Mouse (Mus musculus) Muller cell, postnatal 12 days (primary cell): ENCODE results near the gene Lif.

Experiments used
- DNase-seq: peaks from one replicate; pipeline ENCODE4 v3.0.0-alpha.2; 2015; ENCODE audit errors: inconsistent ontology term

Gene Lif

GRCm38 (mm10) chr11:4231435-4231834, 25.9 kb upstream of the Lif start:
- DNase-seq = no peak

GRCm38 (mm10) chr11:4232644-4233043, 24.7 kb upstream of the Lif start:
- no peak for DNase-seq

- DNase-seq = no peak
These were observed 22.2 kb upstream of the Lif start for GRCm38 (mm10) chr11:4235052-4235655.

DNA sequence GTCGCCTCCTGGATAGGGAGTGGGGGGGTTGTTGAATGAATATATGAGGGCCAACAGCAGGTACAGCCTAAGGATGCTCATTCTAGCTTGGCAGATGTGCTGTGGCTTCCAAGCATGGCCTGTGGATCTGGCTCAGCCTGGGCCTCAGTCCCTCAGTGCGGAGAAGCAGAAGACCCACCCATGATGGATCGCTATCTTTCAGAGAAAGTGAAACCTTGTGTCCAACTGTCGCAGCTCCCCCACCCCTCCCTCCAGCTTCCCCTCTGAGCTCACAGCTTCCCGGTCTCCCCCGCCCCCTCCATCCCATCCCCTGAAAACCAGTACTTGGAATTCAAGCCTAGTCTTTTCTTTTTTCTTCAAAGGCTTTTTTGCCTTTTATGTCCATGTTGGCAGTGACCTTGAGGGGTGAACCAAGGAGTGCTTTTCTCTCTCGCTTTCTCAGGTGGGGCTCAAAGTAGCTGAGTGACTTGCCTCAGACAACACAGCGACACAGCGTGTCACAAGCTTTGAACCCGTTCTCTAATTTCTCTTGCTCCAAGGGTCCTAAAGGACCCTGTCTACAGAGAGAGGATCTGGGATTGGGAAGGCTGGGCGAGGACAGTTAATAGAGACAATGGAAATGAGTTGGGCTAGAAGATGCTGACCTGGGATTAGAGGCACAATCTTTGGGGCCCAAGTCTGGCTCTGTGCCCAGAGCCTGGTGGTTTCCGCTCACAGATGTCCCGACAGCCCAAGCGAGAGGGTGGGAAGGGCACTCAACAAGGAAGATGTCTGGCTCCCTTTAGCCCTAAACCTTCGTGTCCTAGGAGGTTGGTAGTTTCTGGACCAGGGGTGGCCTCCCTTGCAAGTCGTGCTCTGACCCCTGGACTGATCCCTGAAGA, 21.5 kb upstream of the Lif start, which contains the start of gene Osm:
Gene Osm, plus strand, starts transcription at position 756 of the 881 bp plus-strand sequence.
- DNase-seq = no peak

- no peak for DNase-seq
These were observed 20.8 kb upstream of the Lif start for GRCm38 (mm10) chr11:4236546-4237067.

DNA sequence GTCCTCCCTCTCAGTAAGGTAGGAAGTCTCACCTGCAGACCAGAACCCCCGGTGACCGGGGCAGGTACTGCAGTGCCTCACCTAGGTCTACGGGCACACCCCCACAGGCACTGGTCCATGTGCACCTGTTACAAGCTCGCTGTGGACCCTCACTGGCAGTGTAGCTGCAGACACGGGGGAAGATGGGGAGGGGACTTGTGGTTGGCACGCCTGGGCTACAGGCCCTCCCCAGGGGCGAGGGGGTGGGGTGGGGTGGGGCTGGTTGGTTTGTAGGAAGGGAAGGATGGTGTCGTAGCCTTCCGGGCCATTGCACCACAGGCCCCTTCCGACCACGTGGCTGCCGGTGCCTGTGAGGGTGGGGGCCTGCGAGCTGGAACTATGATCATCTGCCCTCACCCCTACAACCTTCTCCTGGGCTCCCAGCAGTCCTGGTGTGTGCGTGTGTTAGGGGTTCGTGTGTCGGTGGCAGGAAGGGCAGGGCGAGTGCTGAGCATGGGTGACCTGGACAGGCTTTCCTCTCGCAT, 19.9 kb upstream of the Lif start:
- no peak for DNase-seq

DNA sequence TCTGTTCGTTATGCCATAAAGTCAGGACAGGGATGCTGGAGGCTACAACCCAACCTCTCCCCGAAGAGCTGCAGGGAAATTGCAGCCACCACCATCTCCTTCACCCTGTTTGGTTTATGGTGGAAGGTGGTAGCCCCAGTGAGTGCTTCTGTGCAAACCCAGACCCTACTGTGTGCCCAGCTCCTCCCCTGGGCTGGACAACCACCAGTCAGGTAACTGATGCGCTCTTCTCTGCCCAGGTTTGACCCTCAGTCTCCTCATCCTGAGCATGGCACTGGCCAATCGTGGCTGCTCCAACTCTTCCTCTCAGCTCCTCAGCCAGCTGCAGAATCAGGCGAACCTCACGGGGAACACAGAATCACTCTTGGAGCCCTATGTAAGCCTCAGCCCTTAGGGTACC, 19.2 kb upstream of the Lif start:
- no peak for DNase-seq

DNA sequence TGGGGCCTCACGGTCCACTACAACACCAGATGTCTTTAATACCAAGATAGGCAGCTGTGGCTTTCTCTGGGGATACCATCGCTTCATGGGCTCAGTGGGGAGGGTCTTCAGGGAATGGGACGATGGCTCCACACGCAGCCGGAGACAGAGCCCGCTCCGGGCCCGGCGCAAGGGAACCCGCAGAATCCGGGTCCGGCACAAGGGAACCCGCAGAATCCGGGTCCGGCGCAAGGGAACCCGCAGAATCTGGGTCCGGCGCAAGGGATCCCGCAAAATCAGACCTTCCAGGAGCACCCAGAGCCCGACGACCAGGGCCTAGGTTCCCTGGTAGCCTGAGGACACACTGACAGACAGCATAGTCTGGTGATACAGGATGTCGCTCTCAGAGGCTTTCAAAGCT, 17.7 kb upstream of the Lif start:
- DNase-seq = no peak

DNA sequence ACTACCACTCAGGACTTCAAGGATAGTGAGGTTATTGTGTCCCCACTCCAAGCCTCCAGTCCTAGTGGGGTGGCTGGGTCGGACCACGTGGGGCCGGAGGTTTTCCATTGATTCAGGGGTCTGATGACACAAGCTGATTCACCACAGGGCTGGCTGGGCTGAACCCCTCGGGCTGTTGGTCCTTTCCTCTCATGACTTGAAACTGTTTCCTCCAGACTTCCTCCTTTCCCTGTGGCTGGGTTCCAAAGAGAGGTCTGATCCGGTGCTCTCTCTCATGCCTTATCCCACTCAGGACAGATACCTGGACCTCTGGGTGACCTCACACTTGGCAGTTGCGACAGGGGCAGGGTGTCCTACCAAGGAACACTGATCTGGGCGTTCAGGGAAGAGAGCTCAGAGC, 17.2 kb upstream of the Lif start:
- DNase-seq = no peak

- DNase-seq = no peak
These were observed 16.2 kb upstream of the Lif start for GRCm38 (mm10) chr11:4241180-4241579.

DNA sequence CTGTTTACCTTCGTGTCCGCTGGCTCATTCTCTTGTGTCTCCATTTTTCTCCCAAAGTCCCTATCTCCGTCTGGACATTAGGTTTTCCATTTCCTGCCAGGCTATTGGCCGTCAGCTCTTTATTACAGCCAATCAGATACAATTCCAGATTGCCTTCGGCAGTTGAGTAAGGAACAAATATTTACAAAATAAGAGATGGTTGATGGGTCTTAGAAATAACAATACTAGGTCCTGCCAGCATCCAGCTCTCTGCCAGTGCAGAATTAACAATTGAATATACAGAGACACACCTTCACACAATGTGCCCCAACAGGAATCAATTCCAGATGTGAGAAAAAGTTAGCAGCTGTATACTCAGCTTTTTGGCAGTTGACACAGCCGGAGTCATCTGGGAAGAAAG, 11.2 kb upstream of the Lif start:
- no peak for DNase-seq

DNA sequence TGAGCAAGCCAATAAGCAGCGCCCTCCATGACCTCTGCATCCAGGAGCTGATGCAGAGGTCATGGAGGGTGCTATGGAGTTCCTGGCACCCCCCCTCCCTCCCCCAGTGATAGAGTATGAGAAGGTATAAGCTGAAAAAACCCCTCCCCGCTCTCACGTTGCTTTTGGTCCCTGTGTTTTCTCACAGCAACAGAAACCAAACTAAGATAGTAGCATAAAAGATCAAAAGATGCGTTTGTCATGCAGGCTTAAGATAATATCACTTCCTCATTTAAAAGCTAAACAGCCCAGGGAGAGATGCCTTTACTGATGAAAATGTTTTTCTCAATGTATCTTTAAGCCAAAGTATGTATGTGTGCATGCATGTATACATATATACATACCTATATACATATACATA, 10.7 kb upstream of the Lif start:
- no peak for DNase-seq

GRCm38 (mm10) chr11:4247201-4247959, 10.0 kb upstream of the Lif start:
- DNase-seq = no peak

GRCm38 (mm10) chr11:4249151-4249550, 8.2 kb upstream of the Lif start:
- no peak for DNase-seq

DNA sequence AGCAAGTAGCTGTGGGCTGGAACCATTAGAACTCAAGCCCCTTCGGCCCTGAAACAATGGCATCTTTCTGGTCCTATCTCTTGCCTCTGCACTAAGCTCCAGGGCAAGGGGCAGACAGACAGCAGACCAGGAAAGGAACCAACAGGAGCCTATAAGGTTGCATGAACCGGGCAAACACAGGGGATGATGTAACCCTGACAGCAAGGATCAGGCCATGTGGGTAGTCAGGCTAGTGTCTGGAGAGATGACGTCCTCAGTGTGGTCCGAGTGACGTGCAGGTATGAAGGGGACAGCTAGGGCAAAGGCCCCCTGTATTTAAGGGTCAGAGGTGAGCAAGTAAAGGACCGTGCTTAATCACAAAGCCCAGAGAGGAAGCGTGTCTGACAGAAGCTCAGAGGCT, 7.1 kb upstream of the Lif start:
- no peak for DNase-seq

DNA sequence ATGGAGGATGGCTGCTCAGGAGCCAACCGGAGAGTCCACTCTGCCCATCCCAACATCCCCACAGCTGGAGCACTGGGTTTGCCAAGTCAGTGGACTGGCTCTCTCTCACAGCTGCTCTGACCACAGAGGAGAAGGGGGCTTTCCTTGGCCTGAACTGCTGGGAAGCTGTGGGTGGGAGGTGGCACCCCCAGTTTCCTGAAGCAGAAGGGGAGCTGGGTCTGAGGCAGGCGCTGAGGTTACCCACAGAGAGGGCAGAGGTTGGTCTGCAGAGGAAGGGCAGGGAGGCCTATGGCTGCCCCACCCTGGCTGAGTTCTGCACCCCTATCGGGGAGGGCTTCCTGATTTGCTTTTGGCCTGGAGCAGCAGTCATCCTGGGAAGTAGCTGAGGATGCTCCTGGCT, 6.0 kb upstream of the Lif start:
- DNase-seq = no peak

GRCm38 (mm10) chr11:4252886-4253285, 4.5 kb upstream of the Lif start:
- no peak for DNase-seq

- no peak for DNase-seq
These were observed 399 bp downstream of the Lif start for GRCm38 (mm10) chr11:4257756-4258155.

GRCm38 (mm10) chr11:4258657-4259082, 1.3 kb downstream of the Lif start:
- DNase-seq = peak; percentile 78

- peak; percentile 85 for DNase-seq
These were observed 3.3 kb downstream of the Lif start for GRCm38 (mm10) chr11:4260463-4261187.

DNA sequence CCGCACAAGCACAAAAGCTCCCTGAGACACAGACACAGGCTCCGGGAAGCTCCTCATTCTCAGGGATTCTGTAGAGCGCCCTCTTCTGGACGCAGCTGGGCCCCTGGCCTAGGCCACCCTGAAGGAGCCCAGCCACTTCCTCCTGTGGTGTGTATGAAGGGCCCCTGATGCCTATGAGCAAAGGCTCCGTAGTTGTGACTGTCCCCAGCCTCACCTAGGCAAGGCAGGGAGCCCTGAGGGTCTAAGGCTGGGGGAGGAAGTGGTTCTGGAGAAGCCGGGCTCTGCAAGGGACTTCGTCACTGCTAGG, 3.8 kb downstream of the Lif start:
- peak; percentile 64 for DNase-seq

- DNase-seq = peak; percentile 86
These were observed 4.6 kb downstream of the Lif start for GRCm38 (mm10) chr11:4261969-4262368.
